Mouse (Mus musculus): ENCODE data around the gene Eif3g. TPM values are rescaled to one million over a fixed set of nuclear protein-coding genes. Genes with fewer than 3 reads are reported as not detected.

Eif3g gene
- total and polyA plus RNA-seq, 3 experiments = 1,516 to 1,873 TPM; not detected in 1

- TF ChIP-seq POLR2AphosphoS5 (IDR thresholded peaks at IDR 0.05; ENCODE audit: borderline replicate concordance, low read depth, low read length) (peak; percentile 72; the same call in 1 of the 2 replicates), TCF12 (IDR thresholded peaks at IDR 0.05; ENCODE audit: low read depth, low read length) (no peak), CTCF (IDR thresholded peaks at IDR 0.05 in 2 of 3, conservative IDR thresholded peaks at IDR 0.05 in 1 of 3; ENCODE audit: control insufficient read depth in 1 of 3, insufficient read depth in 1 of 3, low read depth in 2 of 3, low read length in 3 of 3, poor library complexity in 1 of 3, severe bottlenecking in 1 of 3) (peak in 1 of 3 experiments; percentile 95; a peak in 2 of 6 replicates), NELFE (IDR thresholded peaks at IDR 0.05; ENCODE audit: low read depth, low read length) (no peak), UBTF (IDR thresholded peaks at IDR 0.05; ENCODE audit: borderline replicate concordance, insufficient read depth, low read depth, low read length) (0 out of 2 replicates have a peak, but pooled peaks have one; percentile 27)
- no peaks in the 10 kb centered on the region for H3K27me3 ChIP-seq (ENCODE audit: control insufficient read depth in 1 of 2, insufficient read depth in 2 of 2, low read length in 2 of 2)
- no peaks in the 10 kb centered on the region for H3K9me3 ChIP-seq (replicated peaks; ENCODE audit: insufficient read depth, low read length)
- peaks cover 18% of the 10 kb centered on the region for H3K79me2 ChIP-seq (ENCODE audit: control insufficient read depth, insufficient read depth, low read length, poor library complexity)
- peaks cover 6 to 27% of the 10 kb centered on the region in 2 experiments for H3K4me1 ChIP-seq (ENCODE audit: control insufficient read depth in 1 of 2, insufficient read depth in 2 of 2, low read length in 2 of 2)
- H3K36me3 ChIP-seq (ENCODE audit: control insufficient read depth in 1 of 2, insufficient read depth in 2 of 2, low read length in 2 of 2) = peaks cover 9 to 37% of the 10 kb centered on the region in 2 experiments
- peak overlapping the region; percentile 30 to 38 for H3K4me3 ChIP-seq (ENCODE audit: control insufficient read depth in 1 of 2, insufficient read depth in 1 of 2, low read depth in 2 of 2, low read length in 2 of 2)
- DNase-seq (ENCODE audit: low read depth, low spot score) = peak; percentile 98
- peak overlapping the region; percentile 72 for H3K27ac ChIP-seq (ENCODE audit: control insufficient read depth, low read depth, low read length)
- peak overlapping the region; percentile 69 for H3K9ac ChIP-seq (ENCODE audit: control insufficient read depth, low read depth, low read length, poor library complexity, severe bottlenecking)
These were observed 3.2 kb upstream of the Eif3g start for GRCm38 (mm10) chr9:20901466-20902173.

GRCm38 (mm10) chr9:20897736-20898510 is 500 bp downstream of the Eif3g start:
- Histone ChIP-seq H3K79me2 (ENCODE audit: control insufficient read depth, insufficient read depth, low read length, poor library complexity) (peaks cover 34% of the 10 kb centered on the region), H3K9me3 (replicated peaks; ENCODE audit: insufficient read depth, low read length) (no peaks in the 10 kb centered on the region), H3K4me1 (ENCODE audit: control insufficient read depth in 1 of 2, insufficient read depth in 2 of 2, low read length in 2 of 2) (peaks cover 6 to 25% of the 10 kb centered on the region in 2 experiments), H3K36me3 (ENCODE audit: control insufficient read depth in 1 of 2, insufficient read depth in 2 of 2, low read length in 2 of 2) (peaks cover 2 to 31% of the 10 kb centered on the region in 2 experiments), H3K9ac (ENCODE audit: control insufficient read depth, low read depth, low read length, poor library complexity, severe bottlenecking) (peak overlapping the region; percentile 81), H3K27ac (ENCODE audit: control insufficient read depth, low read depth, low read length) (peak overlapping the region; percentile 32), H3K27me3 (ENCODE audit: control insufficient read depth in 1 of 2, insufficient read depth in 2 of 2, low read length in 2 of 2) (no peaks in the 10 kb centered on the region), H3K4me3 (ENCODE audit: control insufficient read depth in 1 of 2, insufficient read depth in 1 of 2, low read depth in 2 of 2, low read length in 2 of 2) (peak overlapping the region; percentile 71 to 82)
- DNase-seq (ENCODE audit: low read depth, low spot score) = peak; percentile 72
- no peak for TF ChIP-seq POLR2AphosphoS5 (IDR thresholded peaks at IDR 0.05; ENCODE audit: borderline replicate concordance, low read depth, low read length)
- no peak for TF ChIP-seq SIN3A (IDR thresholded peaks at IDR 0.05; ENCODE audit: low read length)
- no peak for TF ChIP-seq POLR2A (IDR thresholded peaks at IDR 0.05; ENCODE audit: control insufficient read depth in 1 of 2, insufficient read depth in 1 of 2, low read depth in 1 of 2, low read length in 2 of 2, poor library complexity in 1 of 2)
- TF ChIP-seq MYB (IDR thresholded peaks at IDR 0.05; ENCODE audit: low read depth, low read length) = no peak
- no peak for TF ChIP-seq CTCF (IDR thresholded peaks at IDR 0.05 in 2 of 3, conservative IDR thresholded peaks at IDR 0.05 in 1 of 3; ENCODE audit: control insufficient read depth in 1 of 3, insufficient read depth in 1 of 3, low read depth in 2 of 3, low read length in 3 of 3, poor library complexity in 1 of 3, severe bottlenecking in 1 of 3)
- no peak for TF ChIP-seq USF2 (IDR thresholded peaks at IDR 0.05; ENCODE audit: borderline replicate concordance in 1 of 2, insufficient read depth in 1 of 2, low read depth in 1 of 2, low read length in 2 of 2)
- no peak for TF ChIP-seq ELF1 (IDR thresholded peaks at IDR 0.05; ENCODE audit: low read depth, low read length)
- no peak for TF ChIP-seq NRF1 (IDR thresholded peaks at IDR 0.05; ENCODE audit: insufficient read depth, low read depth, low read length, poor library complexity, severe bottlenecking)
- TF ChIP-seq TAL1 (IDR thresholded peaks at IDR 0.05; ENCODE audit: low read length) = no peak
- no peak for TF ChIP-seq TCF12 (IDR thresholded peaks at IDR 0.05; ENCODE audit: low read depth, low read length)
- no peak for TF ChIP-seq E2F4 (IDR thresholded peaks at IDR 0.05; ENCODE audit: borderline replicate concordance, low read depth, low read length)
- TF ChIP-seq CHD1 (IDR thresholded peaks at IDR 0.05; ENCODE audit: low read depth, low read length) = no peak

Measured in MEL (cell line).